Mouse (Mus musculus) heart, embryonic 11.5 days (tissue): ENCODE data around the gene Draxin. TPM values are rescaled to one million over a fixed set of nuclear protein-coding genes. Genes with fewer than 3 reads are reported as not detected.
"Not testable (repeated sequence)": the region's sequence is repeated elsewhere in the genome, so short reads cannot be mapped to it uniquely, and the experiment has no call there.

Experiments
- ATAC-seq: fragments of 200-750 bp; cut with Nextera tagmentation; replicated peaks from 2 replicates; pipeline ENCODE4 v1.8.0; 2017; ENCODE audit warnings: moderate library complexity; ENCODE audit not compliant: insufficient number of reproducible peaks, low FRiP score, low TSS enrichment
- H3K27ac ChIP-seq: fragments of 300-500 bp; sonication (generic); 2 replicates; pipeline ENCODE4 v1.5.1; 2014; ENCODE audit warnings: mild to moderate bottlenecking, low read depth, low read length
- H3K27me3 ChIP-seq: fragments of 300-500 bp; sonication (generic); 2 replicates; pipeline ENCODE4 v1.6.1; 2014; ENCODE audit warnings: mild to moderate bottlenecking, low read length, mixed read lengths; ENCODE audit not compliant: control insufficient read depth, insufficient read depth
- H3K36me3 ChIP-seq: fragments of 300-500 bp; sonication (generic); 2 replicates; pipeline ENCODE4 v1.6.1; 2014; ENCODE audit warnings: mild to moderate bottlenecking, low read length, moderate library complexity, mixed read lengths; ENCODE audit not compliant: control insufficient read depth, insufficient read depth
- H3K4me1 ChIP-seq: fragments of 300-500 bp; sonication (generic); 2 replicates; pipeline ENCODE4 v1.6.1; 2014; ENCODE audit warnings: low read length; ENCODE audit not compliant: control insufficient read depth, insufficient read depth
- H3K4me2 ChIP-seq: fragments of 300-500 bp; sonication (generic); 2 replicates; pipeline ENCODE4 v1.6.1; 2014; ENCODE audit warnings: mild to moderate bottlenecking, moderate library complexity
- H3K4me3 ChIP-seq: fragments of 300-500 bp; sonication (generic); 2 replicates; pipeline ENCODE4 v1.5.1; 2014; ENCODE audit warnings: low read depth, low read length
- H3K9ac ChIP-seq: fragments of 300-500 bp; sonication (generic); 2 replicates; pipeline ENCODE4 v1.6.1; 2014; ENCODE audit warnings: mild to moderate bottlenecking, low read depth, low read length, moderate library complexity
- H3K9me3 ChIP-seq: fragments of 300-500 bp; sonication (generic); replicated peaks from 2 replicates; pipeline ENCODE4 v1.6.1; 2016; ENCODE audit warnings: low read length; ENCODE audit not compliant: control insufficient read depth
- WGBS: fragments of 180-500 bp; shearing (Covaris S2); extraction: QIAGEN DNeasy Blood & Tissue Kit; methylation state at CpG from one replicate; pipeline ENCODE4 v1.1.7; 2014; ENCODE audit not compliant: insufficient replicate concordance; 5-methylcytosine and 5-hydroxymethylcytosine counted together
- polyA plus RNA-seq: library from polyadenylated mRNA; unstranded; fragments of >200 nt; fragmentation: Nextera tagmentation; extraction: Ambion mirVana; gene quantifications from 2 replicates; pipeline ENCODE4 v1.2.1, GENCODE M21; 2014

The Draxin gene
- polyA plus RNA-seq: 0.06 and 0.16 TPM in 2 replicates

- H3K27me3 ChIP-seq: peaks cover 55% of the 10 kb centered on the region
- no peak within 1 kb of the TSS for H3K27ac ChIP-seq
- peak within 1 kb of the TSS; percentile 68 for H3K9ac ChIP-seq
- H3K4me2 ChIP-seq: peak within 1 kb of the TSS; percentile 96
- no peaks in the 10 kb centered on the region for H3K9me3 ChIP-seq
- H3K36me3 ChIP-seq: no peaks in the 10 kb centered on the region
- H3K4me3 ChIP-seq: peak within 1 kb of the TSS; percentile 62
- peaks cover 4% of the 10 kb centered on the region; the same call in 1 of the 2 replicates for H3K4me1 ChIP-seq
- under 1% methylated on average over 76 of the region's 87 CpGs for WGBS
- peak; percentile 71 for ATAC-seq
Observed at GRCm38 (mm10) chr4:148130561-148131413, at the start of gene Draxin. Gene Draxin, minus strand, starts transcription at chr4:148130698.

DNA sequence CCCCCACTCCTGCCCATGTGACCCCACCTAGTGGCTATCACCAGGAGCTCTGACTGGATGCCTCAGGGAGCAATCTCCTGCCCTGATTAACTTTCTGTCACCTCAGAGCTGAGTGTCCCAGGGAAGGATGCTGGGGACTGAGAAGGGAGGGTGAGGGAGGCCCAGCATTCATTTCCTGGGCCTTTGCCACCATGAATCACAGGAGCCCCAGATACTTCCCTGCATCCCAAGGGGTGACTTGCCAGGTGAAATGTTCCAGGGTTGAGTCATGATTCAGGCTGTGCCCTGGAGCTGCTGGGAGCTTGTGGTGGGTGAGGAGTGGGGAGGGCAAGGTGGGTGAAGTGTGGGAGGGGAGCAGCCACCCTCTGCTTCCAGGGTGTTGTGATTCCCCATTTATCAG is 47.2 kb upstream of the Draxin start:
- Histone ChIP-seq H3K36me3 (no peaks in the 10 kb centered on the region), H3K9ac (no peak overlapping the region), H3K27me3 (peaks cover 54% of the 10 kb centered on the region), H3K27ac (no peak overlapping the region; the same call in 1 of the 2 replicates), H3K4me1 (no peaks in the 10 kb centered on the region), H3K9me3 (no peaks in the 10 kb centered on the region; the same call in 1 of the 2 replicates), H3K4me3 (no peak overlapping the region), H3K4me2 (no peak overlapping the region)
- ATAC-seq: no peak

DNA sequence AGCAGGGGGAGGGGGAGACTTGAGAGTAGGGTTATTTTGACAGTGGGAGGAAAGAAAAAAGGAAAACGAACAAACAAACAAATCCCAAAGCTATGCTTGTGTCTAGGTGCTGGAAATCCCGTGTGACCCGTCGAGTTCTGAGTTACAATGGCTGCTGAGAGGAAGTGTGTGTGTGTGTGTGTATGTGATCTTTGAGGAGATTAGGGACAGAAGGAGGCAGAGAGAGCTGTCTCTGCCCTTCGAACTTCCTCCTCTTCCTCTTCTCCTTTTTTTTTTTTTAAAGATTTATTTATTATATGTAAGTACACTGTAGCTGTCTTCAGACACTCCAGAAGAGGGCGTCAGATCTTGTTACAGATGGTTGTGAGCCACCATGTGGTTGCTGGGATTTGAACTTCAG is 46.1 kb upstream of the Draxin start:
- not testable (repeated sequence) for H3K4me1 ChIP-seq, H3K9me3 ChIP-seq, H3K27ac ChIP-seq, H3K36me3 ChIP-seq, H3K4me2 ChIP-seq, H3K4me3 ChIP-seq, ATAC-seq, H3K9ac ChIP-seq
- WGBS: 61% methylated on average over 5 of the region's 6 CpGs
- peaks cover 63% of the 10 kb centered on the region for H3K27me3 ChIP-seq

DNA sequence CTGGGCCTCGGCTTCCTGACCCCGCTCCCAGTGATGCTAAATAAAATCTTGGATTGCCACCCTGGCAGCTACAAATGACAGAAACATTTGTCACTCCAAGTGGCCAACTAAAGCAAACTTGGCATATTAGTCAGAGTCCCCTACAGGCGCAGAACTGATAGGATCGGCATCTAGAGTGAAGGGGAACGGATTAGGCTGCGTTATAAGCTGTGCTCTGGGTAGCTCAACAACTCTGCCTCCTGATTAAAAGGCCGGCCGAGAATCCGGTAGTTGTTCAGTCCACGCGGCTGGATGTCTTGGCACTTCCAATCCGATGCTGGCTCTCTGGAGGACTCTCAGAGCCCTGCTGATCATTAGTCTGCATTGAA is 44.0 kb upstream of the Draxin start:
- H3K9me3 ChIP-seq: no peaks in the 10 kb centered on the region; the same call in 1 of the 2 replicates
- H3K4me2 ChIP-seq: no peak overlapping the region

DNA sequence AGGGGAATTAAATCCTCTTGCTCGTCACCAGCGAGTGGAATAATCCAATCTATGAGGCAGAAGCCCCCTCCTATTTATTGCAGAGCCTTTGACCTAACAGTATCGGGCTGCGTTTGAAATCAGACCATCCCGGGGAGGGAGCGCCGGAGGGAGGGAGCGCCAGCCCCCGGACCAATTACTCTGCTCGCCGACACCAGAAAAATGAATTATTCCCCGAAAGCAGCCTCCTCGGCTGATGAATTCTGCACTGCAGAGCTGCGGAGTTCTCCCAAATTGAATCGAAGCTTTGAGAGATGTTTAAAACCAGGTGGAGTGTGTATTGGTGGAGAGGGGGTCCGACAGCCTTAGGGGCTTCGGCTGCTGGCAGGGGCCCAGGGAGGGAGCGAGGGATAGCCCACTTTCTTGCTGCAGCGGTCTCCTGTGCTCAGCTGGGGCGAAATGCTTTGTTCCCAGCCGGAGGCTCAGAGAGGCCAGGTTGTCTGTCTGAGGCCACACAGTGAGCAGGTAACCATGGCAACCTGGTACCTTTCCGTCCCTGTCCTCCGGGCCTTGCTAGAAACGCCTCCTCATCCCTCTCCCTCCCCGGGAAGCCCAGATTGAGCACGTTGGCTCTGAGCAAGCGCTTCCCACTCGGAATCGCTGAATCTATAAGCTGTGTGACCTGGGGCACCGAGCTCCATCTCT is 43.5 kb upstream of the Draxin start:
- no peak overlapping the region for H3K4me3 ChIP-seq
- H3K36me3 ChIP-seq: no peaks in the 10 kb centered on the region
- WGBS: 4% methylated on average over 30 of the region's 30 CpGs
- peaks cover 80% of the 10 kb centered on the region for H3K27me3 ChIP-seq
- H3K4me1 ChIP-seq: no peaks in the 10 kb centered on the region
- H3K9ac ChIP-seq: no peak overlapping the region
- no peak overlapping the region for H3K27ac ChIP-seq
- no peak for ATAC-seq
- H3K4me2 ChIP-seq: no peak overlapping the region
- H3K9me3 ChIP-seq: no peaks in the 10 kb centered on the region; the same call in 1 of the 2 replicates

More for the DNA sequence above, 44.0 kb upstream of the Draxin start:
- Histone ChIP-seq H3K4me3 (no peak overlapping the region), H3K4me1 (no peaks in the 10 kb centered on the region), H3K27me3 (peaks cover 80% of the 10 kb centered on the region), H3K36me3 (no peaks in the 10 kb centered on the region), H3K27ac (no peak overlapping the region), H3K9ac (no peak overlapping the region)
- ATAC-seq: no peak
- WGBS: 6% methylated on average over 12 of the region's 12 CpGs

DNA sequence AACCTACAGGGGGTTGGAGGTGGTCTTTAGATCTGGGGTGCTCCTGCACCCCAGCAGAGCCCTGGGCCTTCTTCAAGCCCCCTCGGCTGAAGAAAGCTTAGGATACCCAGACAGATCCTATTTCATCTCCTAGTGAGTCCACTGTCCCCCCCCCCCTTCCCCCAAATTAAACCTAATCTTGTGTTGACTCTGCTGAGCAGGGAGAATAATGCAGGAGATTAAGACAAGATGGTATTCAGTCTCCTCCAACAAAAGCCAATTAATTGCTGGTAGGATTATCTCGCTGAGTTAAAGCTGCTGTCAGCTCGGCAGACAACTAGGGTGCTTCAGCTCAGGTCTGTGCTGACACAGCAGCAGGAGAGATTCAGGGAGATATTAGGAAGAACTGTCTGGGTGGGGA is 40.8 kb upstream of the Draxin start:
- Histone ChIP-seq H3K27me3 (peaks cover 73% of the 10 kb centered on the region), H3K4me2 (no peak overlapping the region), H3K9ac (no peak overlapping the region), H3K4me3 (no peak overlapping the region), H3K27ac (no peak overlapping the region), H3K4me1 (no peaks in the 10 kb centered on the region), H3K9me3 (no peaks in the 10 kb centered on the region; the same call in 1 of the 2 replicates), H3K36me3 (no peaks in the 10 kb centered on the region)
- 34% methylated on average over 3 of the region's 3 CpGs for WGBS
- ATAC-seq: no peak

DNA sequence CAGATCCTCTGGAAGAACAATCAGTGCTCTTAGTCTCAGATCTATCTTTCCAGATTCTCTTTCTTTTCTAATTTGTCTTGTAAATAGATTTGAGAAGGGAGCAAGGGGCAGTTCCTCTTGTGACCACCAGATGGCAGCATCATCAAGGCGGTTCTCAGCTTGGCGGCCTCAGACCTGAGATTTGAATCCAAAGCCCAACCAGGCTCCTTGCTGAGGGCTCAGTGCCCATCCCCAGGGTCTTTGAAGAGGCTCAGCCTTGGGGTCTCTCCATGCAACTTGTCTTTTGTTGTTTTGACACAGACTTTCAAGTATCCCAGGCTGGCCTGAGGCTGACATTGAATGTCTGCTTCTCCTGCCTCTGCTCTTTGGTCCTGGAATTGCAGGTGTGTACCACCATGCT is 40.3 kb upstream of the Draxin start:
- H3K4me3 ChIP-seq: no peak overlapping the region
- 3% methylated on average over 2 of the region's 2 CpGs for WGBS
- no peak overlapping the region for H3K4me2 ChIP-seq
- H3K36me3 ChIP-seq: no peaks in the 10 kb centered on the region
- no peak overlapping the region for H3K27ac ChIP-seq
- H3K4me1 ChIP-seq: no peaks in the 10 kb centered on the region
- H3K9me3 ChIP-seq: no peaks in the 10 kb centered on the region; the same call in 1 of the 2 replicates
- no peak overlapping the region for H3K9ac ChIP-seq
- no peak for ATAC-seq
- peaks cover 73% of the 10 kb centered on the region for H3K27me3 ChIP-seq

GRCm38 (mm10) chr4:148169586-148169985 is 39.1 kb upstream of the Draxin start:
- Histone ChIP-seq H3K27me3 (peaks cover 73% of the 10 kb centered on the region), H3K4me1 (no peaks in the 10 kb centered on the region; the same call in 1 of the 2 replicates), H3K27ac (no peak overlapping the region), H3K9ac (no peak overlapping the region), H3K4me2 (no peak overlapping the region), H3K4me3 (no peak overlapping the region), H3K36me3 (no peaks in the 10 kb centered on the region), H3K9me3 (no peaks in the 10 kb centered on the region)
- ATAC-seq: no peak
- WGBS: 21% methylated on average over 15 of the region's 15 CpGs
